Mouse (Mus musculus) midbrain, postnatal 0 days (tissue): ENCODE measurements at regions not wholly inside any gene's neighbourhood (a gene's known extent, or its start where the extent isn't known, plus 50 kb on each side); places are given as distances from the start of the nearest gene placed in this dataset.

Source experiments
- ATAC-seq: fragments of 200-750 bp; cut with Nextera tagmentation; 2 replicates; pipeline ENCODE4 v1.8.0; 2017; ENCODE audit warnings: moderate number of reproducible peaks, mild to moderate bottlenecking, moderate TSS enrichment, moderate library complexity; ENCODE audit not compliant: low FRiP score
- DNase-seq: peaks from one replicate; pipeline ENCODE4 v3.0.0-alpha.2; 2015; ENCODE audit warnings: low spot score
- H3K27ac ChIP-seq: fragments of 300-500 bp; sonication (generic); 2 replicates; pipeline ENCODE4 v1.5.1; 2014; ENCODE audit warnings: low read depth, mild to moderate bottlenecking, low read length, mixed read lengths
- H3K27me3 ChIP-seq: fragments of 300-500 bp; sonication (generic); 2 replicates; pipeline ENCODE4 v1.6.1; 2014; ENCODE audit warnings: low read length, control low read depth, mixed read lengths; ENCODE audit not compliant: insufficient read depth
- H3K36me3 ChIP-seq: fragments of 300-500 bp; sonication (generic); 2 replicates; pipeline ENCODE4 v1.6.1; 2014; ENCODE audit warnings: low read length, control low read depth, mixed read lengths; ENCODE audit not compliant: insufficient read depth
- H3K4me1 ChIP-seq: fragments of 300-500 bp; sonication (generic); 2 replicates; pipeline ENCODE4 v1.6.1; 2014; ENCODE audit warnings: mild to moderate bottlenecking, control low read depth, antibody characterized with exemption, low read length, mixed read lengths; ENCODE audit not compliant: insufficient read depth
- H3K4me2 ChIP-seq: fragments of 300-500 bp; sonication (generic); 2 replicates; pipeline ENCODE4 v1.6.1; 2014; ENCODE audit warnings: low read depth, mild to moderate bottlenecking, low read length, mixed read lengths; ENCODE audit not compliant: poor library complexity, severe bottlenecking
- H3K4me3 ChIP-seq: fragments of 300-500 bp; sonication (generic); 2 replicates; pipeline ENCODE4 v1.5.1; 2014; ENCODE audit warnings: low read depth, mild to moderate bottlenecking, low read length, moderate library complexity
- H3K9ac ChIP-seq: fragments of 300-500 bp; sonication (generic); replicated peaks from 2 replicates; pipeline ENCODE4 v1.6.1; 2014; ENCODE audit warnings: mild to moderate bottlenecking, low read length, moderate library complexity, mixed read lengths; ENCODE audit not compliant: poor library complexity, severe bottlenecking
- H3K9me3 ChIP-seq: fragments of 300-500 bp; sonication (generic); 2 replicates; pipeline ENCODE4 v1.6.1; 2016; ENCODE audit warnings: low read length, control low read depth
- CTCF ChIP-seq: IDR thresholded peaks from 2 replicates; pipeline ENCODE4 v1.5.1; 2016; ENCODE audit warnings: antibody characterized with exemption, mild to moderate bottlenecking
- WGBS: fragments of 180-500 bp; shearing (Covaris S2); extraction: QIAGEN DNeasy Blood & Tissue Kit; methylation state at CpG from one replicate; pipeline ENCODE4 v1.1.7; 2014; 5-methylcytosine and 5-hydroxymethylcytosine counted together

DNA sequence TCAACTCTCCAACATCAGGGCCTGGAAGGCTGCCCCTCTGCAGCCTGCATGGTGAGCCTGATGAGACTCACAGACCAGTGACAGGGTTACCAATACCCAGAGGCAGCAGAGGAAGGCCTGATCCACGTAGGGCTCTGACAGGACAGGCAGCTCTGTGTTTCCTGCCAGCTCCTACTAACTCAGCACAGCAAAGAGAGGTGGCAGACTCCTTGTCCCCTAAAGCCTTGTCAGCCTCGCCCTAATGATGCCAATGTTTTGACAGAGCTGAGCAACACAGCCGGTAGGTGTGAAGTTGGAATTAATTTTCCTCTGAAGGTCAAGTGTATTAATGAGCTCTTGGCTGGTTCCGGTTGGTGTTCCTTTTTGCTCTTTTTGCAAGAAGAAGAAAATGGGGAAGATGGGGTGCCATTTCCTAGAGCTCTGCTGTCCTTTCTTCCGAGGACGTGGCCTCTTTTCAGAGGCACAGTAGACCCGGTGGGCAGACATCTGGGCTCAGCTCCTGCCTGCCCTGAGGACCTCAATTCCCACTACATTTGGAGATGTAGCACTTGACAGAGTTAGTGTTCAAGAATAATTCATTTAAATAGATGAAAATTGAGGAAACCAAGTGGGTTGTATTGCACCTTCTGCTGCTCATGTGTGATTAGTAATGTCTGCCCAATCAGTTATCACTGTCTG lies 395.5 kb upstream of the Tbx3 start:
- Histone ChIP-seq H3K36me3 (no peaks in the 10 kb centered on the region), H3K4me2 (no peak overlapping the region), H3K4me1 (no peaks in the 10 kb centered on the region), H3K9ac (no peak overlapping the region), H3K27ac (no peak overlapping the region), H3K27me3 (no peaks in the 10 kb centered on the region), H3K4me3 (no peak overlapping the region), H3K9me3 (no peaks in the 10 kb centered on the region)
- ATAC-seq, result no peak
- 70% methylated on average over 7 of the region's 7 CpGs for WGBS
- no peak for TF ChIP-seq CTCF
- DNase-seq, result no peak

DNA sequence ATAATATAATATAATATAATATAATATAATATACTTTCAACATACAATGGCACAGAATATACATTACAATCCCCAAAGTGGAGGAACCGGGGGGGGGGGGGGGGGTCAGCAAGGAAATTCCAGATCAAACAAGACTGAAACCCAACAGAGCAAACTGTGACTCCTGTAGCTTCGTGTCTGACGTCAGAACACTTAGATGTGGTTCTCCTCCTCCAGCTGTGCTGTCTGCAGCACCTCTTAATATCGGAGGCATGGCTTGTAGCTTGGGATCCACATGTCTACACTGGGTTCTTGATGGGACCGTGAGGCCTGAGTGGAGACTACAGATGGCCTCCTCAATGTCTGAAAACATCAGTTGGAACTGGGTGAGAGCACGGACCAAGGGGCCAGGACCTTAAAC lies 390.3 kb upstream of the Tbx3 start:
- H3K4me3 ChIP-seq, result no peak overlapping the region
- WGBS, result 83% methylated on average over 6 of the region's 6 CpGs
- no peaks in the 10 kb centered on the region for H3K36me3 ChIP-seq
- no peak for ATAC-seq
- H3K27me3 ChIP-seq, result no peaks in the 10 kb centered on the region
- DNase-seq, result no peak
- TF ChIP-seq CTCF, result no peak
- no peak overlapping the region for H3K9ac ChIP-seq
- no peaks in the 10 kb centered on the region for H3K9me3 ChIP-seq
- no peak overlapping the region for H3K27ac ChIP-seq
- H3K4me1 ChIP-seq, result no peaks in the 10 kb centered on the region
- no peak overlapping the region for H3K4me2 ChIP-seq

DNA sequence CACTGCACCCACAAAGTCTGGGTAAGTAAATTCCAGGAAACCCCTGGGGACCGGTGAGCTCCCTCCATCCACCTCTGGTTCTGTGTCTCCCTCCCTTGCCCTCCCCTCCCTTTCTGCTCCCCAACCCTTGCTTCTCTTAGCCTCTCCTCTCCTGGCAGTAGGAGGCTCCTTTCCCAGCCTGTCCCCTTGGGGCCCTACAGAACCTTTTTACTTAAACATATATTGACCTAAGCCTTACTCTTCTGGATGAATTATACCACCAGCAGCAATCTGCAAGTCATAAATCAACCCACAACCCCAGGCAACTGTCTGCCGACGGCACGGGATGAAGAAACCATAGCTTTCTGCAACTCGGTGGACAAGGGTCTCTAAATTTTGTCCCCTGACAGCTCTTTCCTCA lies 380.7 kb upstream of the Tbx3 start:
- Histone ChIP-seq H3K4me3 (no peak overlapping the region), H3K4me1 (no peaks in the 10 kb centered on the region), H3K4me2 (no peak overlapping the region), H3K9ac (no peak overlapping the region), H3K36me3 (no peaks in the 10 kb centered on the region), H3K9me3 (no peaks in the 10 kb centered on the region), H3K27ac (no peak overlapping the region), H3K27me3 (no peaks in the 10 kb centered on the region; the same call in 1 of the 2 replicates)
- no peak for ATAC-seq
- 81% methylated on average over 5 of the region's 5 CpGs for WGBS
- TF ChIP-seq CTCF, result no peak
- DNase-seq, result no peak

DNA sequence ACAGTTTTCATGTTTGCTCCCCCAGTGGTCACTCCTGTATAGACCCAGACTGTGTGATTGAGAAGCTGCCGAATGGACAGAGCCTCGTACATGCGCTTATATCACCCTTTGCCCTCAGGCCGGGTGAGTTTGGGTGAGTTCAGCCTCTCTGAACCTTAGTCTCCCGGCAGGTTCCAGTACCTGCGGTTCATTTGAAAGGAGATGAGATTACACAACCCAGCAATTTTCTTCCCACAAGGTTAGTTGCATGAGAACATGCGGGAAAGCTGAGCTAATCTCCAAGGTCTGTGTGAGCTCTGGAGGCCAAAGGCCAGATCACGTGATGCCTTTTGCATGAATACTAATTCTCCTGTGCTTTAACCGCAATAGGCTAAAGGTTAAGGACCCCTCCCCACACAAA lies 378.1 kb upstream of the Tbx3 start:
- Histone ChIP-seq H3K9ac (no peak overlapping the region), H3K27me3 (no peaks in the 10 kb centered on the region), H3K27ac (no peak overlapping the region), H3K9me3 (no peaks in the 10 kb centered on the region), H3K4me1 (peaks cover 3% of the 10 kb centered on the region; the same call in 1 of the 2 replicates), H3K36me3 (no peaks in the 10 kb centered on the region), H3K4me3 (no peak overlapping the region), H3K4me2 (no peak overlapping the region)
- ATAC-seq (no peak), DNase-seq (no peak)
- 80% methylated on average over 9 of the region's 9 CpGs for WGBS
- no peak for TF ChIP-seq CTCF

DNA sequence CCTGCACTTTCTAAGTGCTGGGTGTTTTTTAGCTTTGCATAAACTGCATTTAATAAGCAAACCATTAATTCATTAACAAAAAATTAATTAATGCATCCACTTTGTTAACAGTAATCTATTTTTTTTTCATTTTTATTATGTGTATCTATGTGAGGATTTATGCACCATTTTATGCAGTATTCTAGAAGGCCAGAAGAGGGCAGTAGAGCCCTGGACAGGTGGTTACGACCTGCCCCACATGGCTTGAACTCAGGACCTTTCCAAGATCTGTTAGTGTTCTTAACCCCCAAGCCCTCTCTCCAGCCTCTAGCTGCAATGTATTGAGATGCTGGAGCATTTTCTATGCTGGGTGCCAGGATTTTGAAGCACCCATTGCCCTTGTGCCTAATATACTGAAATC lies 377.6 kb upstream of the Tbx3 start:
- 86% methylated on average over 1 of the region's 1 CpGs for WGBS
- Histone ChIP-seq H3K4me2 (no peak overlapping the region), H3K4me1 (peaks cover 3% of the 10 kb centered on the region; the same call in 1 of the 2 replicates), H3K36me3 (no peaks in the 10 kb centered on the region), H3K9ac (no peak overlapping the region), H3K27me3 (no peaks in the 10 kb centered on the region; the same call in 1 of the 2 replicates), H3K9me3 (no peaks in the 10 kb centered on the region), H3K4me3 (no peak overlapping the region), H3K27ac (no peak overlapping the region)
- peak; percentile 37 for TF ChIP-seq CTCF
- no peak for ATAC-seq
- DNase-seq, result no peak

DNA sequence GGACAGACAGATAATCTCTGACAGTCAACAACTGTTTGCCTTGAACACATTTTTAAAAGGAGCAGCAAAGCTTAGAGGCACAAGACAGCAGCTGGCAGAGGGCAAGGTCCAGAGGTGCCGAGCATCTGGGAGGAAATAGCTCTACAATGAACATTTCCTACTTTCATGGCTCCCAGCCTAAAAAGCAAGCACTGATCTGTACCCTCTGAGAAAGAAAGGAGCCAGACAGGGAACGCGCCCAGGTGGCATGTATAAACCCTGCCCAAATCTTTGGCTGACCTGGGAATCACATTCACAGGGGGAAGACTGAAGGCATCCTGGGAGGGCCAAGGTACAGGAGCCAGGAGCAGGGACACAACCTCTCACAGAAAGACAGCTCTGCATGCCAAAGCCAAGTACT lies 371.2 kb upstream of the Tbx3 start:
- no peak for TF ChIP-seq CTCF
- Histone ChIP-seq H3K36me3 (no peaks in the 10 kb centered on the region), H3K27me3 (peaks cover 3% of the 10 kb centered on the region; the same call in 1 of the 2 replicates), H3K4me2 (no peak overlapping the region), H3K9ac (no peak overlapping the region), H3K27ac (no peak overlapping the region), H3K4me1 (peaks cover 3% of the 10 kb centered on the region; the same call in 1 of the 2 replicates), H3K4me3 (no peak overlapping the region), H3K9me3 (no peaks in the 10 kb centered on the region)
- WGBS, result 81% methylated on average over 3 of the region's 3 CpGs
- ATAC-seq (no peak), DNase-seq (no peak)
